ENCODE assay signal across 22 mouse cellular contexts in genomic region chr2:103586423-103586822, GRCm38 (mm10).
"Had no signal": no experiment of that assay in that cellular context is flagged by ENCODE, and none has a peak within 500 bp of the region (broad histone marks: within the 10 kb centered on the region; RNA-seq: fewer than 3 reads in every experiment).

No protein-coding gene starts in this region.

- H3K36me3 ChIP-seq: liver, embryonic 12.5 days; liver, embryonic 15.5 days; lung, embryonic 15.5 days; midbrain, embryonic 10.5 days; midbrain, embryonic 13.5 days; neural tube, embryonic 13.5 days had no signal

- H3K27ac ChIP-seq: liver, embryonic 12.5 days; liver, embryonic 15.5 days; lung, embryonic 15.5 days; midbrain, embryonic 10.5 days; midbrain, embryonic 13.5 days; neural tube, embryonic 13.5 days had no signal

- H3K4me3 ChIP-seq: liver, embryonic 12.5 days; liver, embryonic 15.5 days; lung, embryonic 15.5 days; megakaryocyte, embryonic 14.5 days; midbrain, embryonic 10.5 days; midbrain, embryonic 13.5 days; myocyte; neural tube, embryonic 13.5 days had no signal

- ATAC-seq: liver, embryonic 12.5 days; midbrain, embryonic 13.5 days; midbrain, embryonic 16.5 days had no signal

- DNase-seq: kidney, adult 8-10 months; kidney, postnatal 14 days; kidney, postnatal 4 days; layer of hippocampus, adult 9-11 months; liver; lung, adult 18-20 months; lung, postnatal 10 days; lung, postnatal 36 days; retina, postnatal 1 day; right cerebral cortex, postnatal 25 days; spleen, adult 18-20 months; thymus, adult 18-20 months; thymus, postnatal 36 days had no signal

- H3K4me2 ChIP-seq: liver, embryonic 12.5 days; liver, embryonic 15.5 days; lung, embryonic 15.5 days; midbrain, embryonic 13.5 days; neural tube, embryonic 13.5 days had no signal

- H3K9ac ChIP-seq: liver, embryonic 12.5 days; liver, embryonic 15.5 days; lung, embryonic 15.5 days; midbrain, embryonic 13.5 days; neural tube, embryonic 13.5 days had no signal

- H3K27me3 ChIP-seq: liver, embryonic 12.5 days; liver, embryonic 15.5 days; lung, embryonic 15.5 days; midbrain, embryonic 13.5 days; neural tube, embryonic 13.5 days had no signal

- H3K9me3 ChIP-seq: liver, embryonic 12.5 days; liver, embryonic 15.5 days; lung, embryonic 15.5 days; megakaryocyte, embryonic 14.5 days; midbrain, embryonic 10.5 days; midbrain, embryonic 13.5 days; neural tube, embryonic 13.5 days had no signal
